Mouse (Mus musculus): ENCODE measurements around the gene Arhgef25.
"Not testable (repeated sequence)": the region's sequence is repeated elsewhere in the genome, so short reads cannot be mapped to it uniquely, and the experiment has no call there.

Arhgef25 gene

GRCm38 (mm10) chr10:127164631-127165353, 25.1 kb downstream of the Arhgef25 start, which contains the start of gene B4galnt1:
Gene B4galnt1 (plus strand): TSS chr10:127165225.
- DNase-seq, result peak; percentile 88

- DNase-seq, result no peak
Measured at GRCm38 (mm10) chr10:127164190-127164589, 25.7 kb downstream of the Arhgef25 start.

GRCm38 (mm10) chr10:127162771-127163261, 27.1 kb downstream of the Arhgef25 start:
- peak; percentile 61 for DNase-seq

GRCm38 (mm10) chr10:127160728-127161127, 29.2 kb downstream of the Arhgef25 start:
- no peak for DNase-seq

GRCm38 (mm10) chr10:127160081-127160480, 29.8 kb downstream of the Arhgef25 start:
- no peak for DNase-seq

GRCm38 (mm10) chr10:127158471-127158870, 31.4 kb downstream of the Arhgef25 start:
- DNase-seq, result no peak

GRCm38 (mm10) chr10:127156511-127156910, 33.4 kb downstream of the Arhgef25 start:
- no peak for DNase-seq

- no peak for DNase-seq
Measured at GRCm38 (mm10) chr10:127156089-127156488, 33.8 kb downstream of the Arhgef25 start.

GRCm38 (mm10) chr10:127154652-127155051, 35.2 kb downstream of the Arhgef25 start:
- no peak for DNase-seq

GRCm38 (mm10) chr10:127154241-127154640, 35.6 kb downstream of the Arhgef25 start:
- no peak for DNase-seq

- no peak for DNase-seq
Measured at GRCm38 (mm10) chr10:127153323-127153722, 36.6 kb downstream of the Arhgef25 start.

GRCm38 (mm10) chr10:127152556-127152955, 37.3 kb downstream of the Arhgef25 start:
- not testable (repeated sequence) for DNase-seq

GRCm38 (mm10) chr10:127151233-127151632, 38.6 kb downstream of the Arhgef25 start:
- not testable (repeated sequence) for DNase-seq

GRCm38 (mm10) chr10:127150471-127150872, 39.4 kb downstream of the Arhgef25 start:
- DNase-seq, result no peak

GRCm38 (mm10) chr10:127147135-127147534, 42.7 kb downstream of the Arhgef25 start:
- DNase-seq, result no peak

GRCm38 (mm10) chr10:127145303-127145702, 44.6 kb downstream of the Arhgef25 start:
- DNase-seq, result no peak

GRCm38 (mm10) chr10:127144536-127144935, 45.3 kb downstream of the Arhgef25 start:
- no peak for DNase-seq

GRCm38 (mm10) chr10:127143228-127143627, 46.7 kb downstream of the Arhgef25 start:
- DNase-seq, result no peak

GRCm38 (mm10) chr10:127141500-127141899, 48.4 kb downstream of the Arhgef25 start:
- peak; percentile 58 for DNase-seq

GRCm38 (mm10) chr10:127140971-127141370, 48.9 kb downstream of the Arhgef25 start:
- no peak for DNase-seq

- no peak for DNase-seq
Measured at GRCm38 (mm10) chr10:127138328-127139141, 51.3 kb downstream of the Arhgef25 start.

- no peak for DNase-seq
Measured at GRCm38 (mm10) chr10:127137896-127138295, 52.0 kb downstream of the Arhgef25 start.

GRCm38 (mm10) chr10:127136510-127136909, 53.4 kb downstream of the Arhgef25 start:
- peak; percentile 51 for DNase-seq

All from thymus, postnatal 4 days (tissue).